Mouse (Mus musculus): Measurements from ENCODE around the gene Atp2a2.

DNA sequence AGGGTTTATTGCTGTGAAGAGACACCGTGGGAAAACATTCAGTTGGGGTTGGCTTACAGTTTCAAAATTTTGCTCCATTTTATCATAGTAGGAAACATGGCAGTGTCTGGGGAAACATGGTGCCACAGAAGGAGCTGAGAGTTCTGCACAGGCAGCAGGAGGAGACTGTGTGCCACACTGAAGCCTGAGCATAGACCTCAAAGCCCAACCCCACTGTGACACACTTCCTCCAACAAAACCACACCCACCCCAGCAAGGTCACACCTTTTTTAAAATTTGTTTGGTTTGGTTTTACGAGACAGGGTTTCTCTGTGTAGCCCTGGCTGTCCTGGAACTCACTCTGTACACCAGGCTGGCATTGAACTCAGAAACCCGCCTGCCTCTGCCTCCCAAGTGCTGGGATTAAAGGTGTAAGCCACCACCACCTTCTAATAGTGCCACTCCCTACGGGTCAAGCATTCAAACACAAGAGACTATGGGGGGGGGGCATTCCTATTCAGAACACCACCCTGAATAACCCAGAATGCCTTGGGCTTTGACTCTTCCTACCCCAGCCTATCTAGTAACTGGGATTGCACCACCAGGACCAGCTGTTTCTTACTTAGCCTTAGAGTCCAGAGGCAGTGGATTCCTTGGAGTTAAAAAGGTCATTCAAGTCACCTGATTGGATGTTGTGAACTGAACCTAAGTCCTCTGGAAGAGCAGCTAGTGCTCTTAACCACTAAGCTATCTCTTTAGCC, 71.8 kb downstream of the Atp2a2 start:
- TF ChIP-seq CTCF (IDR thresholded peaks at IDR 0.05; ENCODE audit: low read depth) (no peak), EP300 (IDR thresholded peaks at IDR 0.05; ENCODE audit: low read depth) (no peak)
